Mouse (Mus musculus): ENCODE measurements at regions not wholly inside any gene's neighbourhood (a gene's known extent, or its start where the extent isn't known, plus 50 kb on each side); places are given as distances from the start of the nearest gene placed in this dataset.

DNA sequence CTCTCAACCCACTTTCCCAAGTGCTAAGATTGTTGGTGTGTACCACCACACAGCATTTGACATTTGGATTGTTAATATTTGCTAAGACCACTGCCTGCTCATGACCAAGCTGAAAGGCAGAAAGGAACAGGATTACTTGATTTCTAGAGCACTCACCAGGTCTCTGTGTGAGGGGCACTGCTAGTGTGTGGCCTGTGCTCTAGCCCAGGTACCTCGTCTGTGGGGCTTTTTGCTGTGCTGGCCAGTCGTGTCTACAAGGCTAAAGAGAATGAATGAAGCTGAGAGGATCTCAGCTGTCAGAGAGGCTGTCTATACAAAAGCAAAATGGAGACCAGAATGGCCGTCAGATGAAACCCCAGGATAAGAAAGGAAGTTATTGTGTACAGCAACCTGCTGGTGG lies 95.0 kb downstream of the Tmco5 start:
- WGBS = 70% methylated on average over 3 of the region's 3 CpGs
- no peak for ATAC-seq (ENCODE audit: insufficient number of reproducible peaks, low FRiP score, low TSS enrichment, low read depth)
- H3K9ac ChIP-seq = no peak overlapping the region
- H3K36me3 ChIP-seq = no peaks in the 10 kb centered on the region
- H3K4me3 ChIP-seq (replicated peaks) = no peak overlapping the region
- no peak overlapping the region for H3K27ac ChIP-seq (replicated peaks)
- no peaks in the 10 kb centered on the region for H3K27me3 ChIP-seq
- H3K4me2 ChIP-seq (replicated peaks) = no peak overlapping the region
- peaks cover 53% of the 10 kb centered on the region for H3K4me1 ChIP-seq
- no peaks in the 10 kb centered on the region for H3K9me3 ChIP-seq (replicated peaks)

DNA sequence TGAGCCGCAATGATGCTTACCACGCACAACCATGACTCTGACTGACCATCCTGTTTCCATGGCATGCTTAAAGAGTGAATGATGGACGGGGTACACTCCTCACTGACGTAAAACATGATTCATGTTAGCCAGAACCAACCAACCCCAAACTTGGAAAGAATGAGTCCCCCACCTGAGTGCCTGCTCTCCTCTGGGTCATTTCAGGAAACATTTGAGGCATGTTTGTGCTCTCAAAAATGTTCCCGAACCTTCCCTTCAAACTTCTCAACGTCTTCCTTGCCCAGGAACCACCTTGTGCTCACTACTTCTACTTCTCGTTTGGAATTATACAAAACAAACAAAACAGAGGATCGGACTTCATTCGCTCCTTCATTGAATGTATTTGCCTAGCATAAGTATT lies 95.7 kb downstream of the Tmco5 start:
- no peaks in the 10 kb centered on the region for H3K27me3 ChIP-seq
- no peak overlapping the region for H3K9ac ChIP-seq
- no peaks in the 10 kb centered on the region for H3K9me3 ChIP-seq (replicated peaks)
- no peak overlapping the region for H3K4me2 ChIP-seq (replicated peaks)
- no peak overlapping the region for H3K27ac ChIP-seq (replicated peaks)
- peaks cover 59% of the 10 kb centered on the region for H3K4me1 ChIP-seq
- H3K4me3 ChIP-seq (replicated peaks) = no peak overlapping the region
- 71% methylated on average over 9 of the region's 9 CpGs for WGBS
- ATAC-seq (ENCODE audit: insufficient number of reproducible peaks, low FRiP score, low TSS enrichment, low read depth) = no peak
- no peaks in the 10 kb centered on the region for H3K36me3 ChIP-seq

DNA sequence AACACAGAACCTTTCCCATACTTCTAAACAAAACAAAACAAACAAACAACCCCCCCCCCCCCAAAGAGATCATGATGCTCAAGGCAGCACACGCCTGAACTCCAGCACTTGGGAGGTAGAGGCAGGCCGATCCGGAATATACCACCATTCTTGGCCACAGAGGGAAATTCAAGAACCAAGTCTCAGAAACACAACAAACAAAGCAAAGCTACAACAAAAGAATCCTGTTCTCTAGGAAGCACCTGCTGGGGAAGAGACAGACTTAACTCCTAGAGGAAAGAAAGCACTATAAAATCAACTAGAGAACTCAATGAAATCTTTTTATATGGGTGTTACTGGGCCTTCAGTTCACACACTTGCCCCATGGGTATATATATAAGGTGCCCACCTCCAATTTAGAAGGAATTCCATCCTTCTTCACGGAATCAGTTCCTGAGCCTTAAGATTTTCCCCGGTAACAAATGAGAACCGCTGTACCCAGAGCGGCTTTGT lies 96.1 kb downstream of the Tmco5 start:
- 31% methylated on average over 7 of the region's 7 CpGs for WGBS
- no peaks in the 10 kb centered on the region for H3K27me3 ChIP-seq
- no peaks in the 10 kb centered on the region for H3K36me3 ChIP-seq
- no peak overlapping the region for H3K9ac ChIP-seq
- no peaks in the 10 kb centered on the region for H3K9me3 ChIP-seq (replicated peaks)
- ATAC-seq (ENCODE audit: insufficient number of reproducible peaks, low FRiP score, low TSS enrichment, low read depth) = no peak
- peak overlapping the region; percentile 89 for H3K4me2 ChIP-seq (replicated peaks)
- H3K27ac ChIP-seq (replicated peaks) = peak overlapping the region; percentile 95
- peak overlapping the region; percentile 58; the same call in 1 of the 2 replicates for H3K4me3 ChIP-seq (replicated peaks)
- peaks cover 61% of the 10 kb centered on the region for H3K4me1 ChIP-seq

DNA sequence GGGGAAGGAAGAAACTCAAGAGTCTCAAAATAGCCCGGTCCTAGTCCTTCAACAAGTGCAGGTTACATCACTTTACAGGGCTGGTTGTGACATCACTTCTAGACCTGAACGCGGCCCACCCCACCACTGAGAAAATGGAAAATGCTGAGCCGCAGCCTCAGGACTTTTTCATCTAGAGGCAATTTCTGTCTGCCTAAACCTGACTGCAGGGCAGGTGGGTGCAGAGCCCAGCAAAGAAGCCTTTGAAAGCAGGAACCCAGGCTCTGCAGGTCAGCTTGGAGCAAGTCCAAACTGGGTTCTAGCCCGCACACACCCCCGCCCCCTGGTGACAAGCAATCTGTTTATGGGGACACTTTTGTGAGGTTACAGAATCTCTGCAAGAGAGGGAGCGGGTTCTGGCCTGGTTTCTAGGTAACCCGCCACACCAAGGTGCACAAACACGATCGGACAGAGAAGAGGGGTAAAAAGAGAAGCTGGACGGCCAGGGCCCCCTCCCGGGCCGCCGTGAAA lies 96.7 kb downstream of the Tmco5 start:
- Histone ChIP-seq H3K36me3 (no peaks in the 10 kb centered on the region), H3K4me2 (replicated peaks) (peak overlapping the region; percentile 89), H3K4me3 (replicated peaks) (peak overlapping the region; percentile 58), H3K9ac (peak overlapping the region; percentile 60), H3K4me1 (peaks cover 65% of the 10 kb centered on the region), H3K9me3 (replicated peaks) (no peaks in the 10 kb centered on the region), H3K27me3 (no peaks in the 10 kb centered on the region), H3K27ac (replicated peaks) (peak overlapping the region; percentile 95)
- no peak for ATAC-seq (ENCODE audit: insufficient number of reproducible peaks, low FRiP score, low TSS enrichment, low read depth)
- 3% methylated on average over 14 of the region's 14 CpGs for WGBS

DNA sequence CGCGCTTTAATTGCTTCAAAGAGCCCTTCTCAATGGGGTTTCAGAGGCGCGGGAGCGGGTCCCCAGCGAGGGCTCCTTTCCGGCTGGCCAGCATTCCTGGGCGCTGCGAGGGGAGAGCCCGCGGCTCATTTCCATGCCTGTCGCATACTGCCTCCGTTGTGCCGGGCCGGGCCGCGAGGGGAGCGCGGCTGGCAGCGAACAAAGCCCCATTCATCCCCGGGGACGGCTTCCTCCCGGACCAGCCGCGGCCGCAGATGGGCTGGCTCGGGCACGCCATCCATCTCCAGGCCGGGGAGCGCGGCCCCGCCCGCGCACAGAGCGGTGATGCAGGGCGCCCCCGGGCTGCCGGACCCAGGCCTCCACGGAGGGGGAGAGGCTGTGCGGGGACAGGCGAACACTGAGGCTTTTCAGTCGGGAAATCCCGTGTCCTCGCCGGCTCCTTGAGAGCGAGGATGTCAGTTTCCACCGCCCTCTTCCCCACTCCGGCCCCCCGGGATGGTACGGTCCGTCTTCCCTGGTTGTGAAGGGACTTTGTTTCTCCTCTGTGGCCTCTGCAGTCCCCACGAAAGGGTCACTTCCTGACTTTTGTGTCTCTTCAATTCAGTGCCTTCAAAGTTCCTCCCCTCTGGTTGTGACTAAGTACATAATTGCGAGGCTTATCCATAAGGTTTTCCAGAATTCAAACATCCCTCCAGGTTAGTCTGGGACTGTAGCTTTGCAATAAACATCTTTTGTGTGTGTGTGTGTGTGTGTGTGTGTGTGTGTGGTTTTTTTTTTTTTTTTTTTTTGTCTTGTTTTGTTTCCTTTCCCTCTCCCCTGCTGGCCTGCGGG lies 97.3 kb downstream of the Tmco5 start:
- Histone ChIP-seq H3K4me3 (replicated peaks) (peak overlapping the region; percentile 58), H3K27ac (replicated peaks) (peak overlapping the region; percentile 95), H3K27me3 (no peaks in the 10 kb centered on the region), H3K4me1 (peaks cover 68% of the 10 kb centered on the region), H3K9ac (peak overlapping the region; percentile 60), H3K36me3 (no peaks in the 10 kb centered on the region), H3K9me3 (replicated peaks) (no peaks in the 10 kb centered on the region), H3K4me2 (replicated peaks) (peak overlapping the region; percentile 89)
- under 1% methylated on average over 46 of the region's 54 CpGs for WGBS
- peak; percentile 86 for ATAC-seq (ENCODE audit: insufficient number of reproducible peaks, low FRiP score, low TSS enrichment, low read depth)

DNA sequence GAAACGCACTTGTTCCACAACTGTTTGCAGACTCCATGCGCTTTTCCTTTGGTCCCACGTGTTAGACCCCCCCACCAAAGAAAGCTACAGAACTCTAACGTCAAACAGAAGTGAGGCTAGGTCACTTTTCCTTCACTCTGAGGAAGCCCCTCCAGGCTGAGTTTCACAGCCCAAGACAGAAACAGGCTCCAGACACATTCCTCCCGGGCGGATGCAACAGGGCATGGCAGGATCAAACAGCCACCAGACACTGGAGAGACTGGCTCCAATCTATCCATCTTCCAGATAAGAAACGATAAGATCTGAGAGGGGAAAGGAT lies 97.9 kb downstream of the Tmco5 start:
- Histone ChIP-seq H3K4me2 (replicated peaks) (peak overlapping the region; percentile 89), H3K4me1 (peaks cover 67% of the 10 kb centered on the region), H3K36me3 (no peaks in the 10 kb centered on the region), H3K4me3 (replicated peaks) (peak overlapping the region; percentile 58), H3K27me3 (no peaks in the 10 kb centered on the region), H3K9ac (no peak overlapping the region), H3K9me3 (replicated peaks) (no peaks in the 10 kb centered on the region), H3K27ac (replicated peaks) (peak overlapping the region; percentile 95)
- no peak for ATAC-seq (ENCODE audit: insufficient number of reproducible peaks, low FRiP score, low TSS enrichment, low read depth)
- WGBS = 2% methylated on average over 7 of the region's 7 CpGs

DNA sequence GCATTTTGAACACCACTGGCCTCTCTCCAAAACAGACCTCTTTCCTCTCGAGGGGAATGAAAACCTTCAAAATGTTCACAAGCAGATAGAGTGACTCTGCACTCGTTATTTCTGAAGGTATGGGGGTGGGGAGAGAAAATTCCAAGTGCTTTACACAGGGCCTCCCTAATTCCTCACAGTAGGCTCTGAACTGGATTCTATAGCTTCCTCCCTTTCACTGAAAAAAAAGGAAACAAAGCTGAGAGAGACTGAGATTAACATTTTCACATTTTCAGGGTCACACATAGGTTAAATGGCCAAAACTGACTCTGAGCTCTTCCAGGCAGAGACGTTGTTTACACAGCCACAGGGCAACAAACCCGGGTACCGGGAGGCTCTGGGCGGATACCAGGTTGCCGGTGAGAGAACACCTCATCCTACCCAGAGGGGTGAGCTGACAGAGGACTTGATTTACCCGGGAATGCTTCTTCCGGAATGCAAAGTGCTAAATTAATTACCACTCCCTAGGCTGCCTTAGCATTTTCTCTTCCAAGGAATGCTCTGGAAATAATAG lies 98.5 kb downstream of the Tmco5 start:
- Histone ChIP-seq H3K4me3 (replicated peaks) (no peak overlapping the region), H3K9me3 (replicated peaks) (no peaks in the 10 kb centered on the region), H3K9ac (no peak overlapping the region), H3K36me3 (no peaks in the 10 kb centered on the region), H3K4me2 (replicated peaks) (no peak overlapping the region), H3K27me3 (no peaks in the 10 kb centered on the region), H3K4me1 (peaks cover 61% of the 10 kb centered on the region), H3K27ac (replicated peaks) (peak overlapping the region; percentile 95)
- ATAC-seq (ENCODE audit: insufficient number of reproducible peaks, low FRiP score, low TSS enrichment, low read depth) = no peak
- WGBS = 13% methylated on average over 9 of the region's 9 CpGs

DNA sequence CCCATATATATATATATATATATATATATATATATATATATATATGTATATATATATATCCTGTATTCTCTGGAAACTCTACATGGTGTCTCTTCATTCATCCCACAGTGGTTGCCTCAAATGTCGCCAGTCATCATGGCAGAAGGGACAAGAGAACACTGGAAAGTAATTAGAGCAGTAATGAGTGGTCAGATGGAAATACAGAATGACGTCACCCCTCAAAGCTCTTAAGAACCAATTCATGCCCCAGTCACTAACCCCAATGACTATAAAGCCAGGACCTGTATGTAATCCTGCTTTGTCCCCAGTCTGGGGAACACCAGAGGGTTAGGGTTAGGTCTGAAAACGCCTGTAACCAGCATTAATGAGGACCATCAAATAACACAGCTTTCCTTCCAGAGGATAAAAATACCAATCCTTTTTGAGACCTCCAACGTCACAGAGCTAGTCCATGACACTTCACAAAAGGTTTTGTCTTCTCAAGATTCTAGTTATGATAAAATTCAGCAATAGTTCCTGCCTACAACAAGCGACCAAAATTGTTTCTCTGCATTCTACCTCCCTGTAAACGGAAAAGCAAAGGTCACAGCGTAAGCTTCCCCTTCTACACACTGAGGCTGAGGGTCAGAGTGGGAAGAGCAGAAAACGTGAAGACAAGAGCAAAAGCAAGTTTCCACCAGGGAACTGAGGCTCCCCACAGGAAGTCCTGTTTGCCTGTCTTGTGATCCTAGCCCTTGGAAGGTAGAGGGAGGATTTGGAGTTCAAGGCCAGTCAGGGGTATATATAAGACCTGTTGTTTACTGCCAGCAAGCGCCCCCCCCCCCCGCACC lies 99.5 kb downstream of the Tmco5 start:
- Histone ChIP-seq H3K36me3 (no peaks in the 10 kb centered on the region), H3K27me3 (no peaks in the 10 kb centered on the region), H3K27ac (replicated peaks) (0 out of 2 replicates have a peak overlapping the region, but pooled peaks have one; percentile 35), H3K9me3 (replicated peaks) (no peaks in the 10 kb centered on the region; the same call in 1 of the 2 replicates), H3K4me3 (replicated peaks) (no peak overlapping the region), H3K4me2 (replicated peaks) (no peak overlapping the region), H3K4me1 (peaks cover 51% of the 10 kb centered on the region), H3K9ac (no peak overlapping the region)
- 59% methylated on average over 10 of the region's 10 CpGs for WGBS
- no peak for ATAC-seq (ENCODE audit: insufficient number of reproducible peaks, low FRiP score, low TSS enrichment, low read depth)

DNA sequence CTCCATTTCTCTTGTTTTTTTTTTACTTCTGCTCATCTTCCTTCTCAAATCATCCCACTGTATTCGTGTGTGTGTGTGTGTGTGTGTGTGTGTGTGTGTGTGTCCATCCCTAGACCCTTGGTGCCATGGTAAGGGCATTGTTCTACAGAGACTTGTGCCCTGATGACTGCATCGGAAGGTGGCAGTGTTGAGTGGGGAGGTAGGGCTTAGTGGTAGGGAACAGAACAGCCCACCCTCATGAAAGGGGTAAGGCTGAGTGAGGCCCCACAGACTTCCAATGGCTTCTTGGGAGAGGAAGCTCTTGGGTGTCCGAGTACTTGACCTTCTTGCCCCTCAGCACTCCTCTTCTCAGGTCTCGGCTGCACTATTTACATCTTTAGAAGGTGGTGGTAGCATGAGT lies 100.3 kb downstream of the Tmco5 start:
- Histone ChIP-seq H3K4me3 (replicated peaks) (no peak overlapping the region), H3K27ac (replicated peaks) (no peak overlapping the region; the same call in 1 of the 2 replicates), H3K27me3 (no peaks in the 10 kb centered on the region), H3K9ac (no peak overlapping the region), H3K9me3 (replicated peaks) (no peaks in the 10 kb centered on the region; the same call in 1 of the 2 replicates), H3K36me3 (no peaks in the 10 kb centered on the region), H3K4me2 (replicated peaks) (no peak overlapping the region), H3K4me1 (peaks cover 44% of the 10 kb centered on the region)
- no peak for ATAC-seq (ENCODE audit: insufficient number of reproducible peaks, low FRiP score, low TSS enrichment, low read depth)
- 58% methylated on average over 4 of the region's 4 CpGs for WGBS

DNA sequence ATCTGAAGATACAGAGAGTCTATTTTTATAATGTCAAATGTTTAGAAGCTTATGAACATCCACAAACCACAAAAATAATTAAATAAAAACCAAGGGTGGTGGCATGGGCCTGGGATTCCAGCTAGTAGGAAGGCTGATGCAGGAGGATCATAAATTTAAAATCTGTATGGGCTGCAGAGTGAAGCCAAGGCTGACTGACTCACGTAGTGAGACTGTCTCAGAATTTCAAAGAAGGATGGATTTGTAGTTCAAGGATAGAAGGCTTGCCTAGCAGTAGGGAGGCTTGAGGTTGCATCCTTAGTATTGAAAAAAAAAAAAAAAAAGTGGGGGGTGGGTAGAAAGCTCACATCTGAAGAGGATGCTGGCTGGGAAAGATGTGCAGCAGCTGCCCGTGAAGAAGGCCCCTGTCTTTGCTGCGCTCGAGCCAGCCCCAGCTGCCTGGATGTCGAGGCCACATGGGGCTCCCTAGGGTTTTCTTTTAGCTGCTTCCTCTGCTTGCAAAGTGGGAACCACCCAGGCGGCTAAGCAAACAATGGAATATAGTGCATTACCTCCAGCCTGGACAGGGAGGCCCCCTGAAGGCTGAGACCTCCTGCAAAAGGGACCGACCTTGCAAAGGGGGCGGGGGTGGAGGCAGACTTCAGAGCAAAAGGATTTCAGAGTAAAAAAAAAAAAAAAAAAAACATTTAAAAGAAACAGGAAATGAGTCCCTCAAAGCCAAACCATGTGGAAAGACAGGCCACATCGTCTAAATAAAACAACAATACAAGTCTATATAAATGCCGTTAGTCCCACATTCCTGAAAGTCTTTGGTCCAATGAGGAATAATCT lies 101.3 kb downstream of the Tmco5 start:
- 11% methylated on average over 10 of the region's 10 CpGs for WGBS
- H3K27me3 ChIP-seq = no peaks in the 10 kb centered on the region
- ATAC-seq (ENCODE audit: insufficient number of reproducible peaks, low FRiP score, low TSS enrichment, low read depth) = 0 out of 2 replicates have a peak, but pooled peaks have one; percentile 36
- H3K9me3 ChIP-seq (replicated peaks) = no peaks in the 10 kb centered on the region; the same call in 1 of the 2 replicates
- H3K4me3 ChIP-seq (replicated peaks) = no peak overlapping the region
- H3K4me2 ChIP-seq (replicated peaks) = no peak overlapping the region
- H3K27ac ChIP-seq (replicated peaks) = peak overlapping the region; percentile 75
- no peaks in the 10 kb centered on the region for H3K36me3 ChIP-seq
- H3K4me1 ChIP-seq = peaks cover 44% of the 10 kb centered on the region
- no peak overlapping the region for H3K9ac ChIP-seq
